Mouse (Mus musculus) lung, postnatal 10 days (tissue): Measurements from ENCODE around the gene Adh6a.
"Not testable (repeated sequence)": the region's sequence is repeated elsewhere in the genome, so short reads cannot be mapped to it uniquely, and the experiment has no call there.

Source experiments
- DNase-seq: peaks from one replicate; pipeline ENCODE4 v3.0.0; 2021

Gene Adh6a

DNA sequence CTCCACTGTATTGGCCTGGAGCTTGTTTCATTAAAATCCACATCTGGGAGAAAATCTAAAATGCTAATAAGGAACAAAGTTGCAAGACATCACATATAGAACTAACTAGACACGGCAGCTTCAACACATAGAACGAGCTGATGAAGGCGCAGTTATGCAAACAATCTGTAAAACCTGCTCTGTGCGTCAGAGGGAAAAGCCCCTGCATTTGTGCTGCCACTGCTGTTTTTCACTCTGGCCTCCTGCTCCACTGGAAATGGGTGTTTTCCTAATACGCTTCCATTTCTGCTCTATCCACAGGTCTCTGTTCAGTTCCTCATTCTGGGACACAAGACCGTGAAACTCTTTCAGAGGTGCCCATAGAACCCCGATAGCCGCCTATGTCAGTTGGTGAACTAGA, 20.8 kb downstream of the Adh6a start:
- no peak for DNase-seq

DNA sequence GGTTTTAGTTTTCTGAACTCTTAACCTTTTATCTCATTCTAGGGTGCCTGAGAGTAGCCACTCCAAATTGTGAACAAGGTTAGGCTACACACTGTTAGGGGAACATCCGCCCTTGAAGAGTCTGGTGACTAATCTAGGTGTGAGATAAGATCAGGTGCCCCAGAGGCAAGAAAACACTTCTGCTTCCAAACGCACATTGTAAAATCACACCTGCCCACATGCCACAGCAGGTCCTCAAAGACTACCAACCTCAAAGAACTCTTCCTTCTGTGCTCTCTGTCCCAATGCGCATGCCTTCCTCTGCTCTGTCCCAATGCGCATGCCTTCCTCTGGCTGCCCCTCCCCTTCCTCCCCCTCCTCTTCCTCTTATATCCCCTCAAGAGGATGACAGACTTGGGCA, 21.2 kb downstream of the Adh6a start:
- DNase-seq: no peak

DNA sequence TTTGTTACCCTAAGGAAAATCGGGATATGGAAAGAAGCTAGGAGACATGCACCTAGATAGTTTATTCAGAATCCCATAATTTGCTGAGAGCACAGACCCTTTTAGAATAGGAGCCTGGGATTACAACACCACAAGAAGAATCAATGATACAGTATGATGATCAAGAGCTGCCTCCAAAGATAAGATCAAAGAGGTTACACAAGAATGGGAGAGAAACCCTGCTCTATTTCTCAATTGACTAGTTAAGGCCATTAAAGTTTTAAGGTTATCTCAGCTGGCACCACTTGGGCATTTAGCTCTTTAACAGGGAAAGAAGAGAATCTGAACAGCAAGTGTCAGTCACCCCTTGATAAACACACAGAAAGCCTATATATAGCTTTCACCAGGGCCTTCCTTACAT, 22.5 kb downstream of the Adh6a start:
- DNase-seq: no peak

DNA sequence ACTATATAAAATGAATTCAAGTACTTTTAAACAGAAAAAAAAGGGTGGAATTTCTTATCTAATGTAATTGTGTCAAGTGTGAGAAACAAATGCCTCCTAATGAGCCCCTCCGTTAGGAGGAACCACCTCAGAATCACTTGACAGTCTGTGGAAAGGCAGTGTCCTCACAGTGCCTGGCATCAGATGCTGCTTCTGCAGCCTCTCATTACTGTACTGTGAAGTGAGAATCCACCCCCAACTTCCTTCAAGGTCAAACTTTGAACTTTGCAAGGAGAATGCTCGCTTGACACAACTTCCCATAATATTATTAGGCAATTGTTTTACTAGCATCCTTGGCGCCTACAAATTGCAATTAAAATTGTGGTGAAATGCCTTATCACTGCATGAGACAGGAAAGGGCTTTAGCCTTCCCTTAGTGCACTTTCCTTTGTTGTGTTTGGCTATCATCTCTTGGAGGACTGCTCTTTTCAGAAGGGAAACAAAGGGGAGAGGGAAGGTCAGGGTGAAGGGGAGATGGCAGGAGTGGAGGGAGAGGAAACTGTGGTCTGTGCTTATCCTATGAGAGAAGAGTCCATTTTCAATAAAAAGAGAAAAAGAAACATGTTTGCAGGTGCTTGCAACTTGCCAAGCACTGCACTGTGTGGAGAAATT, 23.1 kb downstream of the Adh6a start:
- no peak for DNase-seq

DNA sequence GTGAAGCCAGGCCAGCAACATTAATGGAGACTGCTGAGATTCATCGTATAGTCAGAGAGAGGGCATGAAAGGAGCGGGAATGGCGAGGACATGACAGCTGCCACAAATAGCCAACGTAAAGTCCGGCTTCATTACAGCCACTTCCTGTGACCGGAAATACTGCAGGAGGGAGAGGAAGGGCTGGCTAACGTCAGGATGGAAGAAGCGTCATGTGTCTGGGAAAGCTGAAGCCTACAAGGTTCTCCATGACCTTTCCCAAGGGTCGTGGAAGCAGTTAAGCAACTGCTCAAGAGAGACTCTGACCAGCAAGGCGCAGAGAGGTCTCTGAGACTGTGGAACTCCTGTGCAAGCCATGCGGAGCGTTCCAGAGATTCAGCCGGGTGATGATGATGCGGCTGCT, 28.4 kb downstream of the Adh6a start, which contains the start of gene Adh6b:
Gene Adh6b (plus strand): TSS at position 305 of the 400 bp plus-strand sequence.
- DNase-seq: no peak

DNA sequence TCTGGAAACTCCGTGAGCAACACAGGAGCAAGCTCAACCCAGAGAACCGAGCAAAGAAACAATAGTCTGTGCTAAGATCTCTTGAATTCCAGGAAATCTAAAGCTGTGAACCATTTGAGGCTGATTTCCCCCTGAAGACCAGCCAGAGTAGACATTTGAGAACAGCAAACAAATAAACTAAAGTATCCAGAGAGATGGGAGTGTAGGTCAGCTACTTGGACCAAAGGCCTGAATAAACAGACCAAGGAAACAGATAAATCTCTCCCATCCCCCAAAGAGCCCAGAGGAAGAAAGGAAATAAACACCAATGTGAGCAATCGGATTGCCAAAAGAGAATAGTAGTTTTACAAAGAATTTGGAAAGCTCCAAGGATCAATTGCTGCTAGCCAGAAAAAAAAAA, 34.0 kb downstream of the Adh6a start:
- DNase-seq: no peak

DNA sequence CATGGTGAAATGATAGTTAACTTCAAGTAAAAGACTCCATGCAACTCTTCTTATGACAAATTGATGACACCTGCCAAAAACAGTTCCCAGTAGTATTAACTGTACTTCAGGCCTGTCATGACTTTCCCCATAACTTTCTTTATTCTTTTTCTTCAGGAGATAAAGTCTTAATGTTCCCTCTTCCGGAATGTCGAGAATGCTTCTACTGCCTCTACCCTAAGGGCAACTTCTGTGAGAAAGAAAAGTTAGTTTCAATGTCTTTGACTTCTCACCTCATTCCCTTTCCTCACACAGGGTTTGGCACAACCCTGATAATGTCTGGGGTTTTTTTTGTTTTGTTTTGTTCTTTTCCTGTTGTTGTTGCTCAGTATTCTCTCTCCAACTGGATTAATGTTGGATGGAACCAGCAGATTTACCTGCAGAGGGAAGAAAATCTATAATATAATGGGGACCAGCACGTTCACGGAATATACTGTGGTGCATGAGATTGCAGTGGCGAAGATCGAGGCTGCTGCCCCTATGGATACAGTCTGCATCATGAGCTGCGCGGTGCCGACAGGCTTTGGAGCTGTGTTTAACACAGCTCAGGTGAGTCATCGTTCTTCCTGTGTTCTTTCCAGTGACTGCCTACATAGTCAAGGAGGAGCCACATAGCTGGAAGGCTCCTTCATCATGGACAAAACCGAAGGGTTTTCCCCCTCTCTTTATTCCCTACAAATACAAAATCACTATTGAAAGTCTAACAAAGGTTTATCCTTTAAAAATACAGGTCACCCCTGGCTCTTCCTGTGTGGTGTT, 39.1 kb downstream of the Adh6a start:
- DNase-seq: no peak

DNA sequence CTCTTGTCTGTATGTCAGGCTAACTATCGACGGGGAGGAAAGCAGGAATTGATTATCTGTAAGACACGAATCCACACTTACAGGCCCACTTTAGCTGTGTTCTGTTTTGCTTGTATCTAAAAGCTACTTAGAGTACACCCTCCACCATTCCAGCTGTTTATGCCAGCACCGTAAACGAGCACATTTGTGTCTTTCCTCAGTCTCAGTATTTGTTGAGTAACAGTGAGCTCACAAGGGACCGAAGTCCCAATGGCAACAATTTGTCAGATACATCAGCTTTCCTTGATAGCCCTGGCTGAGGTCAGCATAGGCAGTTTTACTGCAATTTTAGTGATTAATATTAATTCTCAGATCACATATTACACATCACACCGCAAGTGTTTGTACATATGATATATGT, 45.8 kb downstream of the Adh6a start:
- no peak for DNase-seq

DNA sequence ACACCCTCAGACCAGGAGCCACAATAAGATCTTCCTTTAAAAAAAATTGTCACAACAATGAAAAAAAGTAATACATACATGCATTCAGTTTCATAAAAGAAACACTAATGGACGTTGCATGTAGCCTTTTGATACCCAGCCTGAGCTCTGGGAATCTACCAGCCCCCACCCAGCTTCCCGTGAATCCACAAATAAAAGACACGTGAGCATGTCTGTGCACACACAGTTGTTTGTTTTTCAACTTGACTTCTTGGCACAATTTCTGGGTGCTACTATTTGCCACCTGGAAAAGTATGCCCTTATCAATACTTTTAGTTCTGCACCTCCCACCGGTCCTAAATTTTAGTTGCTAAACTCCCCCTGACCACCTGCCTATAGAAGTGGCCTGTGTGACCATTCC, 47.6 kb downstream of the Adh6a start:
- no peak for DNase-seq

DNA sequence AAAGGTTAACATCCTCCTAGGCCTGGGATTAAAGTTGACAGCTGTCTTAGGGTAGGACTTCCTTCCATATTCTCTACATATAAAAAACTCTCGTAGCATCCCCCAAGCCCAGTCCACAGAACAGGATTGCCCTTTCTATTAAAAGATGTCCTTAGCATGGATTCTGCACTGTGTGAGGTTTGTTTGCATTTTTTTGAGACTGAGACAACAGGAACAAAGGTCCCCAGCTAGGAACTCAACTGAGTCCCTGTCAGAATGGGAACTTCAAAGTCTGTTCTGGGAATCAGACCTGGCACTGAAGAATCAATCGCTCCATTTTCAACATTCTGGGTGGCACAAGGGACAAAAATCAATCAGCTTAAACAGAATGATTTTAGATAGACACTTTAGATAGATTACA, 49.8 kb downstream of the Adh6a start:
- no peak for DNase-seq

DNA sequence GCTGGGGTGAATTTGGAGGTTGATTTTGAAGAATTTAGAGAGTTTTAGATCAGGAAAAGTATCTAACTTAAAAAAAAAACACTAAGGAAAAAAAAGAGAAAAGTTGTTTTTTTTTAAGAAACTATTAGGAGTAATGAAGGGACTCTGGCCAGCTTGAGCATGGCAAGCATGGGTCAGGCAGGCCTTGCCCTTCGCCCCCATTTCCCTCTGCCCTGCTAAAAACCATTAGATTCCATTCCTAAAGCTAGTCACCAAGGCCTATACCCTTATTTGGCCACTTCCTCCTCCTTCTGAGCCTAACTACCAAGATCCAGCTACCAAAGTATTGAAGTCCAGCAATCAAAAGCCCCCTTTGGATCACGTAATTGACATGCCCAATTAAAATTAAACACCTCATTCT, 53.1 kb downstream of the Adh6a start:
- no peak for DNase-seq

DNA sequence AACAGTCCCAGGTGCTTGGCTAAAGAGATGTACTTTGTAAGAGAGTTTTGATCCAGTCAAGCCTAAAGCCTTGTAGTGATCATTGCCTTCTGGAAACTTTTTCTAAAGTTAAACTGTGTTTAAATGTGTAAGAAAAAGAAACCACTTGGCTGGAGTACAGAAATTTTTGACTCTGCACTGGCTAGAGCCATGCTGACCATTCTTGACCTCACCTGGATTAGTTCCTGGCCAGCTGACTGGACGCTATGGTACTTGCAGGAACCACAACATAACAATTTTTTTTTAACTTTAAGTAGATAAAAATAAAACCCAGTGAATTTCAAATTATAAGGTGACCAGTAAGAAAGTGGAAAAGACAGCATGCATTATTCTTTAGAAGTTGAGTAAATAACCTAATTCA, 56.5 kb downstream of the Adh6a start:
- no peak for DNase-seq

DNA sequence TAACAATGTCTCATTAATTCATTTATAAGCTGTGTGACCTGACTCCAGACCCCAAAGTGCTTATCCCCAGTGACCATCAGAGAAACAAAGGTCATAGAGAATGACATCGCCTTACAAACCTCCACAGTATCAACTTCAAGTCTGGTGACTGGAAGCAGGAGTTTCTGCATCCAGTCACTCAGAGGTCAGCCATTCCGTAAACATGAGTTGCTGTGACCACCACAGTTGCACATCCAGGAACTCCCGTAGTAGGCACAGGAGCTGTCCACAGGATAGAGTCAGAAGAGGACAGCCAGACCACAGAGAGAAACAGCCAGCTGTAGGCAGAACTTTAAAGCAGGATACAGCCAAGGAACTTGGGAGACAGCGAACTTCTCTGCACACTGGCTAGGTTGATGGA, 57.2 kb downstream of the Adh6a start:
- not testable (repeated sequence) for DNase-seq

DNA sequence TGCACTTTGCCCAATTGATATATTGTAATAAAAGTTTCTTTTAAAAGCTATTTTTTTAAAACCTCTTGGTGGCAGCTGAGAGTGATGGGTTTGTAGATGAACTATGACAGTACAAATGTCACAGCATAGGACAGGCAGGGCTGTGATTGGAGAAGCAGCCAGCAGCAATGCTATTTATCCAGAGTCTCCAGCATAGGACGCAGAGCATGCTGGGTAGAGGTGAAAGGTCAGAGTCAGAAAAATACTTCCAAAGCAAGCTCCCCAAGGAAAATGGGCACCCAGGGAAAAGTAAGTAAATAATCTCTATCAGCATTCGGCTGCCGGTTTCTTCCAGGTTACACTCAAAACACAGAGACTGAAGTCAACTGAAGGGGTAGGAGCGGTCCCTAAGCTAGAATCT, 60.8 kb downstream of the Adh6a start:
- DNase-seq: no peak

DNA sequence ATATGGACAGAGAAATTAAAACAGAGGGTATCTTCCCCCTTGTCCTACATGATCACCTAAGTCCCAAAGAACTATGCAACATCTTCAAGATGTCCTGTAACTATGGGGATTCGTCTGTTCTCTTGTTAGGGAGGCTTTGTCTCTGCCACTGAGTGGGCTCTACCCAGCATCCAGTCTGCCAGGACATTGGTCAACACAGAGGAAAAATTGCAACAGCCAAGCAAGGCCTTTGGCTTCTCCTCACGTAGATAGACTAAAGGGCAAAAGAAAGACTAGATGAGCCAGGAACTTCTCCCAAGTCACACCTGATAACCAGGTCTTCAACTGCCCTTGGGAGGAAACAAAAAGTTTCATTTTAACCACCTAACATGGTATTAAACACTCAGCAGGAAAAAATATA, 62.1 kb downstream of the Adh6a start:
- DNase-seq: no peak
